Mouse (Mus musculus): ENCODE results near the gene Zfp365.

- no peak for TF ChIP-seq TAL1 (conservative IDR thresholded peaks at IDR 0.05; ENCODE audit: low read depth, low read length)
- no peak for TF ChIP-seq CTCF (IDR thresholded peaks at IDR 0.05; ENCODE audit: low read depth, low read length)
- no peak for TF ChIP-seq GATA2 (IDR thresholded peaks at IDR 0.05; ENCODE audit: borderline replicate concordance, low read depth, low read length)
- no peak for TF ChIP-seq POLR2AphosphoS5 (IDR thresholded peaks at IDR 0.05; ENCODE audit: insufficient replicate concordance, low read depth, low read length)
These were observed 70.9 kb downstream of the Zfp365 start for GRCm38 (mm10) chr10:67841596-67841995.
